Mouse (Mus musculus) limb, embryonic 12.5 days (tissue): ENCODE measurements around the gene Pygm. TPM values are rescaled to one million over a fixed set of nuclear protein-coding genes. Genes with fewer than 3 reads are reported as not detected.

Source experiments
- ATAC-seq: fragments of 200-750 bp; cut with Nextera tagmentation; 2 replicates; pipeline ENCODE4 v1.8.0; 2017; ENCODE audit warnings: low read depth, moderate TSS enrichment; ENCODE audit not compliant: insufficient number of reproducible peaks, insufficient read depth, low FRiP score, low TSS enrichment
- H3K27ac ChIP-seq: fragments of 300-500 bp; sonication (generic); 2 replicates; pipeline ENCODE4 v1.5.1; 2016; ENCODE audit warnings: mild to moderate bottlenecking, moderate library complexity
- H3K27me3 ChIP-seq: fragments of 300-500 bp; sonication (generic); 2 replicates; pipeline ENCODE4 v1.6.1; 2016; ENCODE audit warnings: mild to moderate bottlenecking, moderate library complexity
- H3K36me3 ChIP-seq: fragments of 300-500 bp; sonication (generic); 2 replicates; pipeline ENCODE4 v1.6.1; 2016; ENCODE audit warnings: mild to moderate bottlenecking, moderate library complexity
- H3K4me1 ChIP-seq: fragments of 300-500 bp; sonication (generic); replicated peaks from 2 replicates; pipeline ENCODE4 v1.6.1; 2016
- H3K4me2 ChIP-seq: fragments of 300-500 bp; sonication (generic); 2 replicates; pipeline ENCODE4 v1.6.1; 2016; ENCODE audit warnings: mild to moderate bottlenecking, moderate library complexity
- H3K4me3 ChIP-seq: fragments of 300-500 bp; sonication (generic); replicated peaks from 2 replicates; pipeline ENCODE4 v1.5.1; 2016; ENCODE audit warnings: mild to moderate bottlenecking
- H3K9ac ChIP-seq: fragments of 300-500 bp; sonication (generic); replicated peaks from 2 replicates; pipeline ENCODE4 v1.6.1; 2016; ENCODE audit warnings: mild to moderate bottlenecking, moderate library complexity
- H3K9me3 ChIP-seq: fragments of 300-500 bp; sonication (generic); 2 replicates; pipeline ENCODE4 v1.6.1; 2016; ENCODE audit warnings: mild to moderate bottlenecking, moderate library complexity
- WGBS: fragments of 180-500 bp; shearing (Covaris S2); methylation state at CpG from one replicate; pipeline ENCODE4 v1.1.7; 2016; 5-methylcytosine and 5-hydroxymethylcytosine counted together
- polyA plus RNA-seq: library from polyadenylated mRNA; unstranded; fragments of >200 nt; fragmentation: Nextera tagmentation; extraction: Ambion mirVana; gene quantifications from 2 replicates; pipeline ENCODE4 v1.2.1, GENCODE M21; 2016

The Pygm gene
- polyA plus RNA-seq, 1 experiment from 2014 or later, result 6.3 TPM

GRCm38 (mm10) chr19:6342276-6342933 is 41.8 kb upstream of the Pygm start:
- H3K9ac ChIP-seq, result no peak overlapping the region
- no peak for ATAC-seq
- H3K27me3 ChIP-seq, result no peaks in the 10 kb centered on the region
- peak overlapping the region; percentile 69; the same call in 1 of the 2 replicates for H3K4me3 ChIP-seq
- WGBS, result 82% methylated on average over 5 of the region's 5 CpGs
- peaks cover 19% of the 10 kb centered on the region; the same call in 1 of the 2 replicates for H3K4me1 ChIP-seq
- H3K27ac ChIP-seq, result no peak overlapping the region
- peak overlapping the region; percentile 91 for H3K4me2 ChIP-seq
- no peaks in the 10 kb centered on the region for H3K9me3 ChIP-seq
- H3K36me3 ChIP-seq, result peaks cover 79% of the 10 kb centered on the region

GRCm38 (mm10) chr19:6343066-6343925 is 40.9 kb upstream of the Pygm start:
- H3K9me3 ChIP-seq, result no peaks in the 10 kb centered on the region
- H3K4me2 ChIP-seq, result no peak overlapping the region
- H3K4me1 ChIP-seq, result peaks cover 19% of the 10 kb centered on the region; the same call in 1 of the 2 replicates
- H3K9ac ChIP-seq, result no peak overlapping the region
- H3K27me3 ChIP-seq, result no peaks in the 10 kb centered on the region
- 89% methylated on average over 19 of the region's 19 CpGs for WGBS
- H3K4me3 ChIP-seq, result no peak overlapping the region
- H3K27ac ChIP-seq, result no peak overlapping the region
- ATAC-seq, result no peak
- peaks cover 78% of the 10 kb centered on the region for H3K36me3 ChIP-seq

GRCm38 (mm10) chr19:6343996-6344395 is 40.2 kb upstream of the Pygm start:
- no peaks in the 10 kb centered on the region for H3K9me3 ChIP-seq
- no peak for ATAC-seq
- H3K4me3 ChIP-seq, result no peak overlapping the region
- no peak overlapping the region for H3K9ac ChIP-seq
- peaks cover 71% of the 10 kb centered on the region for H3K36me3 ChIP-seq
- 91% methylated on average over 5 of the region's 5 CpGs for WGBS
- peaks cover 26% of the 10 kb centered on the region for H3K4me1 ChIP-seq
- no peak overlapping the region for H3K4me2 ChIP-seq
- H3K27ac ChIP-seq, result no peak overlapping the region
- no peaks in the 10 kb centered on the region for H3K27me3 ChIP-seq

GRCm38 (mm10) chr19:6346023-6346422 is 38.2 kb upstream of the Pygm start:
- H3K9me3 ChIP-seq, result no peaks in the 10 kb centered on the region
- peaks cover 31% of the 10 kb centered on the region for H3K4me1 ChIP-seq
- no peak for ATAC-seq
- no peaks in the 10 kb centered on the region for H3K27me3 ChIP-seq
- no peak overlapping the region for H3K4me3 ChIP-seq
- H3K27ac ChIP-seq, result no peak overlapping the region
- H3K36me3 ChIP-seq, result peaks cover 56% of the 10 kb centered on the region
- no peak overlapping the region for H3K9ac ChIP-seq
- WGBS, result 92% methylated on average over 5 of the region's 5 CpGs
- no peak overlapping the region for H3K4me2 ChIP-seq

GRCm38 (mm10) chr19:6346661-6347060 is 37.5 kb upstream of the Pygm start:
- Histone ChIP-seq H3K36me3 (peaks cover 60% of the 10 kb centered on the region), H3K4me1 (peaks cover 32% of the 10 kb centered on the region), H3K4me3 (no peak overlapping the region; the same call in 1 of the 2 replicates), H3K9me3 (no peaks in the 10 kb centered on the region), H3K4me2 (no peak overlapping the region), H3K27me3 (no peaks in the 10 kb centered on the region), H3K9ac (no peak overlapping the region), H3K27ac (no peak overlapping the region)
- ATAC-seq, result no peak
- whole genome bisulfite sequencing, result 92% methylated on average over 10 of the region's 10 CpGs

- no peaks in the 10 kb centered on the region for H3K9me3 ChIP-seq
- peaks cover 64% of the 10 kb centered on the region for H3K36me3 ChIP-seq
- H3K9ac ChIP-seq, result no peak overlapping the region
- H3K4me3 ChIP-seq, result no peak overlapping the region
- 94% methylated on average over 4 of the region's 4 CpGs for WGBS
- no peaks in the 10 kb centered on the region for H3K27me3 ChIP-seq
- no peak for ATAC-seq
- no peak overlapping the region for H3K27ac ChIP-seq
- no peak overlapping the region for H3K4me2 ChIP-seq
- H3K4me1 ChIP-seq, result peaks cover 26% of the 10 kb centered on the region
These were observed 36.6 kb upstream of the Pygm start for GRCm38 (mm10) chr19:6347615-6348014.

GRCm38 (mm10) chr19:6348717-6349116 is 35.5 kb upstream of the Pygm start:
- 30% methylated on average over 9 of the region's 9 CpGs for WGBS
- H3K36me3 ChIP-seq, result peaks cover 60% of the 10 kb centered on the region
- H3K4me1 ChIP-seq, result peaks cover 26% of the 10 kb centered on the region
- H3K27ac ChIP-seq, result peak overlapping the region; percentile 57
- no peak overlapping the region for H3K4me2 ChIP-seq
- no peaks in the 10 kb centered on the region for H3K27me3 ChIP-seq
- H3K9me3 ChIP-seq, result no peaks in the 10 kb centered on the region
- H3K9ac ChIP-seq, result no peak overlapping the region
- no peak for ATAC-seq
- no peak overlapping the region for H3K4me3 ChIP-seq

GRCm38 (mm10) chr19:6349215-6349983 is 34.8 kb upstream of the Pygm start:
- peak overlapping the region; percentile 57 for H3K27ac ChIP-seq
- peaks cover 26% of the 10 kb centered on the region for H3K4me1 ChIP-seq
- H3K4me2 ChIP-seq, result no peak overlapping the region
- no peak overlapping the region for H3K9ac ChIP-seq
- no peaks in the 10 kb centered on the region for H3K9me3 ChIP-seq
- no peak overlapping the region for H3K4me3 ChIP-seq
- WGBS, result 13% methylated on average over 14 of the region's 14 CpGs
- peaks cover 60% of the 10 kb centered on the region for H3K36me3 ChIP-seq
- no peaks in the 10 kb centered on the region for H3K27me3 ChIP-seq
- no peak for ATAC-seq

GRCm38 (mm10) chr19:6351431-6352106 is 32.6 kb upstream of the Pygm start:
- H3K9me3 ChIP-seq, result no peaks in the 10 kb centered on the region

GRCm38 (mm10) chr19:6352107-6352505 is 32.1 kb upstream of the Pygm start:
- Histone ChIP-seq H3K4me3 (no peak overlapping the region), H3K9me3 (no peaks in the 10 kb centered on the region), H3K4me1 (peaks cover 26% of the 10 kb centered on the region), H3K27ac (no peak overlapping the region; the same call in 1 of the 2 replicates), H3K27me3 (no peaks in the 10 kb centered on the region), H3K4me2 (no peak overlapping the region), H3K9ac (no peak overlapping the region), H3K36me3 (peaks cover 34% of the 10 kb centered on the region)
- 78% methylated on average over 2 of the region's 2 CpGs for WGBS
- ATAC-seq, result no peak

More at GRCm38 (mm10) chr19:6351431-6352106, 32.6 kb upstream of the Pygm start:
- Histone ChIP-seq H3K36me3 (peaks cover 39% of the 10 kb centered on the region), H3K4me2 (no peak overlapping the region), H3K27ac (peak overlapping the region; percentile 12; the same call in 1 of the 2 replicates), H3K4me1 (peaks cover 26% of the 10 kb centered on the region), H3K27me3 (no peaks in the 10 kb centered on the region), H3K4me3 (no peak overlapping the region), H3K9ac (no peak overlapping the region)
- ATAC-seq, result no peak
- WGBS, result 67% methylated on average over 14 of the region's 14 CpGs
